Mouse (Mus musculus): ENCODE results near the gene Ulk4. TPM values are rescaled to one million over a fixed set of nuclear protein-coding genes. Genes with fewer than 3 reads are reported as not detected.
A peak's percentile ranks its signal among the peaks of the same experiment; 100 is the strongest.
"Not testable (repeated sequence)": the region's sequence is repeated elsewhere in the genome, so short reads cannot be mapped to it uniquely, and the experiment has no call there.

The Ulk4 gene
- polyA plus RNA-seq, 1 experiment from 2014 or later = 198 TPM

DNA sequence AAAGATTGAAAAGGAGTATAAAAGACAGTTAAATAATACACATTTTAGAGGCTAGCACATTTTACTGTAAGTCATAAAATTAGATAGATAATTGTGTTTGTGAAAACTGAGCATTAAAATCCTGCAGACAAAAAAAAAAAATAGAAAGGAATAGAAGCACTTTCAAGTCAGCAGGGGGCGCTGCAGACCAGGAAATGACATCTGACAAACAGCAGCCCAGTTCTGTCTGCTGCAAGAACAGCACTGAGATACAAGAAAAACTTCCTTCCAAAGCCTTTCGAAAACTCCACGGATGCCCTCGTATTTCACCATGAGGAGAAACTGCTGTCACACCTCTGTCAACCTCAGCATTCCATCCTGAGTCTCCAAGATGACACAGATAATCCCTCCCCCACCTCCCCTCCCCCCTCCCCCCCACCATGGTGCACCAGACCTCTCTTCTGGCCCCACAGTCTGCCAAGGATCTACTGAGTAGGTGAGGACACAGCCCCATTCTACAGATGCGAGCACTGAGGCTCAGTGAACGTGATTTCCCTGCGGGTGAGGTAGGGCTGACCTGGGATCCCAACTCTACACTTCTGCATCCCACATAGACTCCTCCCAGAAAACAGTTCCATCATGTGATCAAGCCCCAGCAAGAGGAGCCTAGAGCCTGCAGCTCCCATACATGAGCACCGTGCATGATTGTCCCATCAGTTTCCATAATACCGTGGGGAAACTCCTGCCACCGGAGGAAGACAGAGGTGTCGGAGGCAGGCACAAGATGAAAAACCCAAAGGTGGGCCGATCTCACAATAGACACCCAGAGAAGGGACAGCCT lies 28.8 kb downstream of the Ulk4 start:
- peak; percentile 64; the same call in 1 of the 2 replicates for ATAC-seq (ENCODE audit: insufficient number of reproducible peaks, insufficient read depth, low FRiP score, low TSS enrichment)
- Histone ChIP-seq H3K9me3 (no peaks in the 10 kb centered on the region), H3K4me1 (no peaks in the 10 kb centered on the region), H3K27me3 (no peaks in the 10 kb centered on the region), H3K4me2 (replicated peaks) (no peak overlapping the region), H3K4me3 (no peak overlapping the region), H3K27ac (no peak overlapping the region), H3K9ac (no peak overlapping the region), H3K36me3 (no peaks in the 10 kb centered on the region)
- WGBS = 63% methylated on average over 12 of the region's 12 CpGs

DNA sequence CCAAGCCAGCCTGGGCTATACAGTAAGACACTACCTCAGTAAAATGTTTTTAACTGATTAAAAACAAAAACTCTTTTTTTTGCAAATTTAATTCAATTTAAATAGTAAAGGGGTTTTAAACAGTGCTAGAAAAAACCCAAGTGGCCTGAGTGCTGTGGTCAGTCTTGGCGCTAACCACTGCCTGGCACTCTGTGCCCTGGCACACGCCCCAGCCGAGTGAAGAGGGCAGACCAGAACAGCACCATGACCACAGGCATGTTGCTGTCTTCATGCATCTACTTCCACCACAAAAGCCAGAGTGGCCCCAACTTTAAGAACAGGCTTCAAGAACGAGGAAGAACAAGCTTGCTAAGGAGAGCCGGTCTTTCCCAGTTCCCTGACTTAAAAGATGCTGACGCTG lies 29.9 kb downstream of the Ulk4 start:
- ATAC-seq (ENCODE audit: insufficient number of reproducible peaks, insufficient read depth, low FRiP score, low TSS enrichment) = no peak

DNA sequence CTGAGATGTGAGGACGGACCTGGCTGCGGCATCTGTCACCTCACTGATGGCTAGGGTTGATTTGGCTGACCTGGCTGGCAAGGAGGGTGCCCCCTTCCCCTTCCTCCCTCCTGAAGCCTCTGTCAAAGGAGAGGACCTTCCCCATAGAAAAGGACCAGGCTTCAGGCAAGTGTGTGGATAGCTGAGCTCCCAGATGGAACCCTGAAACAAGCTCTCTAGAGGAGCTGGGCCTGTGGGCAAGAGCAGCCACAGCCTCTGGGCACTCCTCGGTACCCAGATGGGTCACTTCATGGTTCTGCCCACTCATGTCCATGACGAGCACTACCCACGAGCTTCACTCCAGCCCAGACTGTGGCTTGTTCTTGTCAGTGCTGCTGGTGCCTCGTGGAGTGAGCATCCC lies 34.7 kb downstream of the Ulk4 start:
- Histone ChIP-seq H3K27ac (no peak overlapping the region), H3K27me3 (0 out of 2 replicates have a peak, but pooled peaks cover 2% of the 10 kb centered on the region), H3K36me3 (no peaks in the 10 kb centered on the region), H3K4me3 (no peak overlapping the region), H3K4me2 (replicated peaks) (no peak overlapping the region), H3K9me3 (no peaks in the 10 kb centered on the region), H3K4me1 (no peaks in the 10 kb centered on the region), H3K9ac (no peak overlapping the region)
- 89% methylated on average over 6 of the region's 6 CpGs for WGBS
- no peak for ATAC-seq (ENCODE audit: insufficient number of reproducible peaks, insufficient read depth, low FRiP score, low TSS enrichment)

More for the DNA sequence above, 29.9 kb downstream of the Ulk4 start:
- Histone ChIP-seq H3K36me3 (no peaks in the 10 kb centered on the region), H3K4me1 (no peaks in the 10 kb centered on the region), H3K4me3 (no peak overlapping the region), H3K27ac (no peak overlapping the region), H3K4me2 (replicated peaks) (no peak overlapping the region), H3K9ac (no peak overlapping the region), H3K9me3 (no peaks in the 10 kb centered on the region), H3K27me3 (no peaks in the 10 kb centered on the region)
- 78% methylated on average over 6 of the region's 6 CpGs for WGBS

DNA sequence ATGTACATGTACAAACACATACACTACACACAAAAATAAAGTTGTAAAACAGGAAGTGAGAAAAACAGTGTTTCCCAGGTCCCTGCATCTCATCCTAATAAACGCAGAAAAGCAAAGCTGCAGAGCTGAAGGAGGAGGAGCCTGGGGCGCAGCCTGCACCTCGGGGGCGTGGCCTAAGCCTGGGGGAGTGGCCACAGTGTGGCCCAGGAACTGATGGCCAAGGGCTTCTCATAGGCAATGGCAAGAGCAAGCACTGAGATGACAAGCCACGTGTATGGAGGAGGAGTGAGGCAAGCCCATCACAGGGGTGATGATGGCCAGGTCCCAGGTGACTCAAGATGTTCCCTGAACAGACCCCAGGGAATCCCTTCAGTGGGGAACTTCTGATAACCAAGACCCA lies 35.2 kb downstream of the Ulk4 start:
- Histone ChIP-seq H3K27ac (no peak overlapping the region), H3K4me2 (replicated peaks) (no peak overlapping the region), H3K4me1 (no peaks in the 10 kb centered on the region), H3K27me3 (0 out of 2 replicates have a peak, but pooled peaks cover 2% of the 10 kb centered on the region), H3K36me3 (no peaks in the 10 kb centered on the region), H3K9me3 (no peaks in the 10 kb centered on the region), H3K9ac (no peak overlapping the region), H3K4me3 (no peak overlapping the region)
- ATAC-seq (ENCODE audit: insufficient number of reproducible peaks, insufficient read depth, low FRiP score, low TSS enrichment) = no peak
- WGBS = 22% methylated on average over 5 of the region's 5 CpGs

DNA sequence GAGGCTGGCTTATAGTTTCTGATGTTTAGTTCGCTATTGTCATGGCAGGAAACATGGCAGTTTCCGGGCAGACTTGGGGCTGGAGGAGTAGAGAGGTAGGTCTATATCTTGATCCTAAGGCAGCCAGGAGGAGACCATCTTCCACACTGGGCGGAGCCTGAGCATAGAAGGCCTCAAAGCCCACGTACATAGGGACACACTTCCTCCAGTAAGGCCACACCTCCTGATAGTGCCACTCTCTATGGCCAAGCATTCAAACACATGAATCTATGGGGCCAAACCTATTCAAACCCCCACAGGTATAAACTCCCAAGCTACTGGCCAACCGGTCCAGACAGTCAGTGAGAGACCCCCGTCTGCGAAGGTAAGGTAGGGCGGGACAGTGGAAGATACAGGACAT lies 35.6 kb downstream of the Ulk4 start:
- Histone ChIP-seq H3K36me3 (no peaks in the 10 kb centered on the region), H3K4me1 (no peaks in the 10 kb centered on the region), H3K4me2 (replicated peaks) (no peak overlapping the region), H3K4me3 (no peak overlapping the region), H3K9ac (no peak overlapping the region), H3K9me3 (no peaks in the 10 kb centered on the region), H3K27me3 (0 out of 2 replicates have a peak, but pooled peaks cover 2% of the 10 kb centered on the region), H3K27ac (no peak overlapping the region)
- no peak for ATAC-seq (ENCODE audit: insufficient number of reproducible peaks, insufficient read depth, low FRiP score, low TSS enrichment)
- 78% methylated on average over 8 of the region's 8 CpGs for WGBS

DNA sequence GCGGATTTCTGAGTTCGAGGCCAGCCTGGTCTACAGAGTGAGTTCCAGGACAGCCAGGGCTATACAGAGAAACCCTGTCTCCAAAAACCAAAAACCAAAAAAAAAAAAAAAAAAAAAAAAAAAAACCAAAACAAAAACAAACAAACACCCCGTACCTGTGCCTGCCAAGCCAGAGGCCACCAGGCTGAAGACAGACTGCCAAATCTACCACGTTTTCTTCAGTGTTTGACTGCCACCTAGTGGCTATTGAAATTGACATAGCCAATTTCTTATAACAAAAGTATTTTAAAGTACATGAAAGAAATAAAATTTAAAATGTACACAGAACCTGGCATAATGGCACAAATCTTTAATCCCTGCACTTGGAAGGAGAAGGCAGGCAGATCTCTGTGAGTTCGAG lies 36.8 kb downstream of the Ulk4 start:
- ATAC-seq (ENCODE audit: insufficient number of reproducible peaks, insufficient read depth, low FRiP score, low TSS enrichment); H3K27me3 ChIP-seq; H3K27ac ChIP-seq; H3K36me3 ChIP-seq; H3K4me3 ChIP-seq; H3K4me2 ChIP-seq (replicated peaks); H3K9ac ChIP-seq; H3K4me1 ChIP-seq; H3K9me3 ChIP-seq: not testable (repeated sequence)
- WGBS = 43% methylated on average over 5 of the region's 5 CpGs

DNA sequence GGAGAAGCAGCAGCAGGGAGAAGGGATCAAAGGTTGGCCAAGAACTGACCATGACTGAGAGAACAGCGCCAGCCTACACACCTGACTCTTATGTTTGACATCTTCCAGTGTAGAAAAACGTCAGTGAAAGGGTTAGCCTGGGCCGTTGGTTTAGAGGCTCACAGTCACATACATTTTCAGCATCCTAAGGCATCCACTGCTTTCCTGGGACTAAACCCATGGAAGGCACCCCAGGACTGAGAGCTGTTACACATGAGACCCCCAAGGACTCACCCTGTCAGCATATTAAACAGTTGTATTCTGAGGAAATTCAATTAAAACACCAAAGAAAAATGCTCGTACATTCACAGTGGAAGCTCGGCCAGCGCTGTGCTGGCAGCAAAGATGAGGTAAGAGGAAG lies 37.4 kb downstream of the Ulk4 start:
- no peaks in the 10 kb centered on the region for H3K4me1 ChIP-seq
- 75% methylated on average over 6 of the region's 6 CpGs for whole genome bisulfite sequencing

DNA sequence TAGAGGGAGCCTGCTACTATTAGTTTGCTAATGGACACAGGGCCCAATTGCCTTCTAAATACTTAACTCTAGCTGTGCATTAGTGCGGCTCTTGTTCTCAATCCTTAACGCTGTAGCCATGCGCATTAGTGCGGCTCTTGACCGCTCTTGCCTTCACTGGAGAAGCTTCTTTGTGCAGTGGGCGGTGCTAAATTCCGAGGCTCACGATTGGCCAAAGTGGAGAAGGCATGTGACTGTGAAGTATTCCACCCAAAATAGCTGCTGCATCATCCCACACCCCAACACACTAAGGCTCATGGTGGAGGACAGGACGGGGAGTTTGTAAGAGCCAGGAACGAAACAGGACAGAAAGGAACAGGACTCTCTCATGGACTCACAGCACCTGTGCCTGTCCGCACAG lies 58.4 kb downstream of the Ulk4 start:
- WGBS = 83% methylated on average over 11 of the region's 11 CpGs

More for the DNA sequence above, 37.4 kb downstream of the Ulk4 start:
- H3K27ac ChIP-seq = no peak overlapping the region
- no peak overlapping the region for H3K4me2 ChIP-seq (replicated peaks)
- 0 out of 2 replicates have a peak, but pooled peaks cover 2% of the 10 kb centered on the region for H3K27me3 ChIP-seq
- no peak overlapping the region for H3K9ac ChIP-seq
- H3K4me3 ChIP-seq = no peak overlapping the region
- H3K36me3 ChIP-seq = no peaks in the 10 kb centered on the region
- ATAC-seq (ENCODE audit: insufficient number of reproducible peaks, insufficient read depth, low FRiP score, low TSS enrichment) = no peak
- no peaks in the 10 kb centered on the region for H3K9me3 ChIP-seq

DNA sequence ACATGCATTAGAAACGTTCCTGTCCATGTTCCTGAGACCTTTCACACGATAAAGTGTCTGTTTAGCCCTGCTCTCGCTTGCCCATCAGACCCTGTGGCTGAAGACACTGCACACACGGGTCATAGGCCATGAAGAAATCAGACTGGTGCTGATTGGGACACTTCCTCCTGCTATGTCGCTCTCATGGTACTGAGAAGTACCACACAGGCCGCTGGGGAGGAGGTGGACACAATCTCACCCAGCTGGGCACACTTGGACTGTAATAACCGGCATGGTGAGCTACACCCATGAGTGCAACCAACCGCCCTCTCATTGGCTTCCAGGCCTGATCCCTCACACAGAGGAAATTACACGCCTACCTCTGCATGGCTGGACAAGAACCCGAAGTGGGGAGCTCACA lies 58.8 kb downstream of the Ulk4 start:
- Histone ChIP-seq H3K27me3 (no peaks in the 10 kb centered on the region), H3K4me1 (no peaks in the 10 kb centered on the region), H3K4me3 (no peak overlapping the region), H3K27ac (no peak overlapping the region), H3K9ac (no peak overlapping the region), H3K9me3 (no peaks in the 10 kb centered on the region), H3K36me3 (no peaks in the 10 kb centered on the region), H3K4me2 (replicated peaks) (no peak overlapping the region)
- ATAC-seq (ENCODE audit: insufficient number of reproducible peaks, insufficient read depth, low FRiP score, low TSS enrichment) = no peak
- WGBS = 86% methylated on average over 10 of the region's 10 CpGs

More for the DNA sequence above, 58.4 kb downstream of the Ulk4 start:
- no peak for ATAC-seq (ENCODE audit: insufficient number of reproducible peaks, insufficient read depth, low FRiP score, low TSS enrichment)
- Histone ChIP-seq H3K4me3 (no peak overlapping the region), H3K27me3 (no peaks in the 10 kb centered on the region), H3K27ac (no peak overlapping the region), H3K9ac (no peak overlapping the region), H3K4me1 (no peaks in the 10 kb centered on the region), H3K4me2 (replicated peaks) (no peak overlapping the region), H3K36me3 (no peaks in the 10 kb centered on the region), H3K9me3 (no peaks in the 10 kb centered on the region)

DNA sequence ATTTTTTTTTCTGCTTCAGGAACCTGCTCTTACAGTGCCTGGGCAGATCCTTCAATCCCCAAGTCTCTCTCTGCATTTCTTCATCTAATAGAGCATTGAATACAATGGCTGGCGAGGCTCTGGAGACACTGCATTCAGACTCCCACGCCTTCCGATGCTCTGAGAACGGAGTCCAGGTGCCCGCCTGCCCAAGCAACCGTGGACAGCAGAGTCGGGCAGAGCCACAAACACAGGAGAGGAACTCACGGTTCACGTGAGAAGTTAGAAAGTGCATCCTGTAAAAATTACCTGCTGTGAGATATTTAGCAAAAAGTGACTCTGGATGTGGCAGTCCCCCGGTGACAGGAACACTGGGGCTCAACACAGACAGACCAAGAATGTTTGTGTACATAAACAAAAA lies 59.3 kb downstream of the Ulk4 start:
- Histone ChIP-seq H3K27ac (no peak overlapping the region), H3K4me2 (replicated peaks) (no peak overlapping the region), H3K36me3 (no peaks in the 10 kb centered on the region), H3K27me3 (no peaks in the 10 kb centered on the region), H3K4me1 (no peaks in the 10 kb centered on the region), H3K4me3 (no peak overlapping the region), H3K9me3 (no peaks in the 10 kb centered on the region), H3K9ac (no peak overlapping the region)
- WGBS = 88% methylated on average over 10 of the region's 10 CpGs
- no peak for ATAC-seq (ENCODE audit: insufficient number of reproducible peaks, insufficient read depth, low FRiP score, low TSS enrichment)

DNA sequence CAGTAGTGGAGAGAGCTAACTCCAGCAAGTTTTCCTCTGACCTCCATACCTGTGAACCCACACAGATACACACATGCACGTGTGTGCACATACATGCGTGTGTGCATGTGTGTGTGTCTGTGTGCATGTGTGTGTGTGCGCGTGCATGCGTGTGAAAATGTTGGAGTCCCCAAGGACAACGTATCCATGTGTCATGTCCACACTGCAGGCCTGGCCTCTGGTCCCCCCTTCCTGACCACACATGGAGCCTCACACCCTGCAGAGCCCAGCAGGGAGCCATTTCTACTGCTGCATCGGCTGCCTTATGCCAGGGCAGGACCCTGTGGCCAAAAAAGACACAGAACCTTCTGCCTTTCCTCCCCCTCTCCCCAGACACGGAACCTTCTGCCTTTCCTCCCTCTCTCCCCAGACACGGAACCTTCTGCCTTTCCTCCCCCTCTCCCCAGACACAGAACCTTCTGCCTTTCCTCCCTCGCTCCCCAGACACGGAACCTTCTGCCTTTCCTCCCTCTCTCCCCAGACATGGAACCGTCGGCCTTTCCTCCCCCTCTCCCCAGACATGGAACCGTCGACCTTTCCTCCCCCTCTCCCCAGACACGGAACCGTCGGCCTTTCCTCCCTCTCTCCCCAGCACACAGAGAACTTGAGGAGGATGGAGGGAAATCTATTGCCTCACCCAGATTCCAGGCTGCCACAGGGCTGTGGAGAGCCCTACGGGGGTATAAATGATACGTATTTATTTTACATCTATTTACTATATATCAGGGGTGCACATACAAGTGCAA lies 60.3 kb downstream of the Ulk4 start:
- Histone ChIP-seq H3K27ac (no peak overlapping the region), H3K9me3 (0 out of 2 replicates have a peak, but pooled peaks cover 5% of the 10 kb centered on the region), H3K4me2 (replicated peaks) (no peak overlapping the region), H3K4me1 (no peaks in the 10 kb centered on the region), H3K9ac (no peak overlapping the region), H3K27me3 (no peaks in the 10 kb centered on the region), H3K4me3 (no peak overlapping the region), H3K36me3 (no peaks in the 10 kb centered on the region)
- 76% methylated on average over 20 of the region's 20 CpGs for WGBS
- ATAC-seq (ENCODE audit: insufficient number of reproducible peaks, insufficient read depth, low FRiP score, low TSS enrichment) = no peak

All from embryonic facial prominence, embryonic 12.5 days (tissue).